Mouse (Mus musculus) C2C12 (cell line): ENCODE measurements around the gene Timm10. TPM values are rescaled to one million over a fixed set of nuclear protein-coding genes. Genes with fewer than 3 reads are reported as not detected.

Experiments
- H3K27me3 ChIP-seq: one replicate; pipeline ENCODE4 v1.6.1; 2011; ENCODE audit not compliant: control insufficient read depth, insufficient read depth, insufficient read length
- H3K36me3 ChIP-seq: one replicate; pipeline ENCODE4 v1.6.1; 2011; ENCODE audit not compliant: control insufficient read depth, insufficient read depth
- H3K4me3 ChIP-seq: one replicate; pipeline ENCODE4 v1.5.1; 2011; ENCODE audit warnings: mild to moderate bottlenecking, control low read depth; ENCODE audit not compliant: poor library complexity, insufficient read depth, severe bottlenecking
- H3K79me2 ChIP-seq: one replicate; pipeline ENCODE4 v1.6.1; 2011; ENCODE audit not compliant: control insufficient read depth, insufficient read depth
- H3K79me3 ChIP-seq: one replicate; pipeline ENCODE4 v1.6.1; 2011; ENCODE audit warnings: low read depth, control low read depth
- H3ac ChIP-seq: one replicate; pipeline ENCODE3; 2011; ENCODE audit warnings: low read depth; ENCODE audit not compliant: control insufficient read depth, insufficient read length
- CEBPB ChIP-seq: IDR thresholded peaks from one replicate; pipeline ENCODE4 v1.6.1; 2011; ENCODE audit warnings: low read depth, mild to moderate bottlenecking, control low read depth, moderate library complexity
- CTCF ChIP-seq: IDR thresholded peaks from one replicate; pipeline ENCODE4 v1.5.1; 2011; ENCODE audit not compliant: control insufficient read depth, insufficient read depth, insufficient read length
- FOSL1 ChIP-seq: IDR thresholded peaks from one replicate; pipeline ENCODE4 v1.8.0; 2011; ENCODE audit warnings: mild to moderate bottlenecking, low read length; ENCODE audit not compliant: poor library complexity, insufficient read depth, severe bottlenecking
- MAX ChIP-seq: IDR thresholded peaks from one replicate; pipeline ENCODE4 v1.6.1; 2011; ENCODE audit warnings: mild to moderate bottlenecking, control low read depth
- MYOD1 ChIP-seq: IDR thresholded peaks from one replicate; pipeline ENCODE4 v1.6.1; 2011; ENCODE audit warnings: low read depth; ENCODE audit not compliant: control insufficient read depth, insufficient read length
- MYOG ChIP-seq: IDR thresholded peaks from one replicate; pipeline ENCODE4 v1.6.1; 2011; ENCODE audit not compliant: control insufficient read depth, insufficient read length; ENCODE audit errors: extremely low read depth
- USF1 ChIP-seq: IDR thresholded peaks from one replicate; pipeline ENCODE4 v1.6.1; 2011; ENCODE audit warnings: low read depth, mild to moderate bottlenecking, control low read depth, moderate library complexity
- polyA plus RNA-seq: library from polyadenylated mRNA; unstranded; fragments of >200 nt; fragmentation: generic; extraction: Trizol; gene quantifications from one replicate; pipeline ENCODE4 v1.2.1, GENCODE M21; 2012; ENCODE audit warnings: missing spikeins

The Timm10 gene
- polyA plus RNA-seq, 1 experiment, result 108 TPM

GRCm38 (mm10) chr2:84837817-84838592, 11.2 kb downstream of the Timm10 start:
- TF ChIP-seq MYOD1 (no peak), CTCF (no peak), MAX (no peak), FOSL1 (no peak), CEBPB (no peak), USF1 (no peak)
- Histone ChIP-seq H3K36me3 (no peaks in the 10 kb centered on the region), H3K4me3 (no peak overlapping the region), H3ac (no peak overlapping the region), H3K27me3 (no peaks in the 10 kb centered on the region), H3K79me3 (no peaks in the 10 kb centered on the region), H3K79me2 (no peaks in the 10 kb centered on the region)

- H3K4me3 ChIP-seq, result peak within 1 kb of the TSS; percentile 29
- TF ChIP-seq MAX (no peak), CTCF (no peak), USF1 (no peak), MYOG (no peak), FOSL1 (no peak), MYOD1 (no peak), CEBPB (no peak)
- no peaks in the 10 kb centered on the region for H3K79me3 ChIP-seq
- H3K27me3 ChIP-seq, result no peaks in the 10 kb centered on the region
- peak within 1 kb of the TSS; percentile 85 for H3ac ChIP-seq
- H3K36me3 ChIP-seq, result no peaks in the 10 kb centered on the region
- no peaks in the 10 kb centered on the region for H3K79me2 ChIP-seq
Measured at GRCm38 (mm10) chr2:84838593-84838949, 11.8 kb downstream of the Timm10 start, which contains the start of gene Slc43a1. Slc43a1 (plus strand) TSS chr2:84838850.

GRCm38 (mm10) chr2:84838993-84839980, 12.5 kb downstream of the Timm10 start:
- Histone ChIP-seq H3K79me2 (no peaks in the 10 kb centered on the region), H3ac (peak overlapping the region; percentile 85), H3K36me3 (no peaks in the 10 kb centered on the region), H3K79me3 (no peaks in the 10 kb centered on the region), H3K4me3 (peak overlapping the region; percentile 29), H3K27me3 (no peaks in the 10 kb centered on the region)
- TF ChIP-seq FOSL1 (no peak), USF1 (peak; percentile 92)

- Histone ChIP-seq H3K79me2 (no peaks in the 10 kb centered on the region), H3K27me3 (no peaks in the 10 kb centered on the region), H3ac (peak overlapping the region; percentile 85), H3K36me3 (no peaks in the 10 kb centered on the region), H3K4me3 (peak overlapping the region; percentile 29), H3K79me3 (no peaks in the 10 kb centered on the region)
- TF ChIP-seq MAX (no peak), FOSL1 (no peak), MYOD1 (no peak), USF1 (no peak), MYOG (no peak), CEBPB (no peak), CTCF (no peak)
Measured at GRCm38 (mm10) chr2:84840016-84840747, 13.4 kb downstream of the Timm10 start.

- Histone ChIP-seq H3K27me3 (no peaks in the 10 kb centered on the region), H3K79me3 (no peaks in the 10 kb centered on the region), H3ac (peak overlapping the region; percentile 60), H3K79me2 (no peaks in the 10 kb centered on the region), H3K4me3 (peak overlapping the region; percentile 29), H3K36me3 (no peaks in the 10 kb centered on the region)
- no peak for TF ChIP-seq MYOG
- no peak for TF ChIP-seq MAX
Measured at GRCm38 (mm10) chr2:84840748-84841563, 14.2 kb downstream of the Timm10 start.
